Mouse (Mus musculus): Measurements from ENCODE around the gene Tarbp1.
A peak's percentile ranks its signal among the peaks of the same experiment; 100 is the strongest.
"Not testable (repeated sequence)": the region's sequence is repeated elsewhere in the genome, so short reads cannot be mapped to it uniquely, and the experiment has no call there.

The Tarbp1 gene

DNA sequence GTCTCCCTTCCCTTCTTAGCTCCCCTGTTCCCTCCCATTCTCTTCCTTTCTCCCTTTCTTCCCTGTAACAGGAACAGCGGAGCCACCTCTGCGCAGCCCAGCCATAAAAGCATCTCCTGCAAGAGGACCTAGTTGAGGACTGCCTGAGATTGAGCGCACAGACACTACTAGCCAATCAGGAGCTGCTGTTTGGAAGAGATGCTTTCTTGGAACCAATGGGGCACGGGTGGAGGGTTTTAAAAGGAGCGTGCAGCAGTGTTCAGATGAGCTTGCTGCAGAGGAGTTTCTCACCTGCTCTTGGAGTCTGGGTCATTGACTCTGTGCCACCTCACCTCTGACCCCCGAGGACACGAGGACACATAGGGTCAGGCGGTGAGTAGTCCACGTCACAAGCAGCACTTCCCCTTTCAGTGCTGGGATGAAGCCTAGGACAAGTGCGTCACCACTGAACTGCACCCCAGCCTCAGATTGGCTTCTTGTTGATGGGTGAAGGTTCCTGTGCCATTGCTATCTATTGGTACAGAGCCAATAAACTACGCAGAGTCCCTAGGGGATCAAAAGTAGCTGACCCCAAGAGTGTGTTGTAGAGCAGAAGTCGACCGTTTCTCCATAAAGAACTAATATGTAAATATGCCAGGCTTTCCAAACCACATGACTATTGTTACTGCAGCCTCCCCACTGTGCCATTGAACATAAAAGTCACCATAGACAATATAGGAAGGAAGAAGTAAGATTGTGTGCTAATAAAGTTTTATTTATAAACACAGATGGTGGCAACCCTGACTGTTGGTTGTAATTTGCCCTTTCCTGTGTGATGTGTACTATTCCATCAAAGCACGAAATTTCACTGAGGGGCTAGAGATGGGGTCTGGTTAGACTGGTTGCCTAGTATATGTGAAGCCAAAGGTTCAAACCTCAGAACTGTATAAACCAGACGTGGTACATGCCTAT lies 19.6 kb upstream of the Tarbp1 start:
- DNase-seq (ENCODE audit: low spot score in 2 of 2) = no peak

DNA sequence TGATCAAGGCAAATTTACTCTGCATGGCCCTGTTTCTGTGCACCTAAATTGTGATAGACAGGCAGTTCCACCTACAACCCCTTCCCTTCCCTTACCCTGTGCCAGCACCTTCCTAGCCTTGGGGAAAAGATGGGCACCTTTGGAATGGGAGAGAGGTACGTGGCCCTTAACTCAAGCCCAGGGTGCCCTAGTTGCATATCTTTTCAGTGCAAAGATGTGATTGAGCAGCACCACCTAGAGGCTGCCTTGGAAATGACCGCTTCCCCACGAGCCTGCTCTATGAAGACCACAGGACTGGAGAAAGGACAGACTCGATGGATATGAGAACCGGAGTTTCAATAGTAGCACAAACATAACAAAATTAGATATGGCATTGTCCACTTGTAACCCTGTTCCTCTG lies 8.1 kb upstream of the Tarbp1 start:
- peak; percentile 83 to 89 for DNase-seq (ENCODE audit: low spot score in 2 of 2)

DNA sequence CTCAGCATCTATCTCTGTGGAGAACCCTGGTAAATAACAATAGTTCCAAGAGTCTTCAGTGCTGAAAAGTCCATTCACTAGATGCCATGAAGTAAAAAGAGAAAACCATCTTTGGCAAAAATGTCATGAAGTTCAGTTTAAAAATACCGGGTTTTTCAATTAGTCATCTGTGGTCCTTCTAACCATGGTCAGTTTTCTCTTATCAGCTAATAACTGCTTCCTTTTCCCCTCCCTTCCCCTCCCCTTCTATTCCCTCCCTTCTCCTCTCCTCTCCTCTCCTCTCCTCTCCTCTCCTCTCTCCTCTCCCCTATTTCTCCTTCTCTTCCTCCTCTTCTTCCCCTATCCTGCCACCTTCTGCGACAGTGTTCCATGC lies 7.5 kb upstream of the Tarbp1 start:
- DNase-seq (ENCODE audit: low spot score in 2 of 2) = no peak

DNA sequence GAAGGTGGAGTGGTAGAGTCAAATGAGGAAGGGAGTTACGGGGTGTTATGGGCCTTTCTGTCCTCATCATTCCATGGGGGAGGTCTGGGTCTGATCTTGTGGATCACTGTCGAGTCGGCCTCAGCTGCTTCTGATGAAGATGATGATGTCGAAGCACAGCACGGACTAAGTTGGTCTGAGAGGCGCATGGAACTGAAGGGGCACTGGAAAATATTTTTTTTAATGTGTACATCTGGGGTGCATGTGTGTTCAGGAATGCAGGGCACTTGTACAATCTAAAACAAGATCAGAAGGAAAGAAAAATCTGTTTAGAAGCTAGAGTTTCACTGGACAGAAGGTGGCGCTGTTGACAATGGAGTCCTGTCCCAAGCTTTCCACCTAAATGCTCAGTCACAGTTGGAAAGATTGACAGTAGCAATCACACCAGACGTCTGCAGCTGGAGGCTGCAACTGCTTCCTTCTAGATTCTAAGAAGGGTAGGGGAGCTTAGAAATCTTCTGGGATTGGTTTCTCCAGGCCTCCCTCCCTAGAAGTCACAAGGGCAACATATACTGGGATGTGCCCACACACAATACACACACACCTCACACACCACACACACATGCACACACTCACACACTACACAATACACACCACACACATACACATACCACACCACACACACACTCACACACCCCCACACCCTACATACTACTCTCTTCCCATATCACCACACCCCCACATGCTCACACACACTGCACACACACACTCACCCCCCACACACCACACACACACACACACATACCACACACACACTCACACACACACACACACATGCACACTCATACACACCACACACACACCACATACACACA lies 6.9 kb upstream of the Tarbp1 start:
- DNase-seq (ENCODE audit: low spot score in 2 of 2) = peak; percentile 62 to 70

DNA sequence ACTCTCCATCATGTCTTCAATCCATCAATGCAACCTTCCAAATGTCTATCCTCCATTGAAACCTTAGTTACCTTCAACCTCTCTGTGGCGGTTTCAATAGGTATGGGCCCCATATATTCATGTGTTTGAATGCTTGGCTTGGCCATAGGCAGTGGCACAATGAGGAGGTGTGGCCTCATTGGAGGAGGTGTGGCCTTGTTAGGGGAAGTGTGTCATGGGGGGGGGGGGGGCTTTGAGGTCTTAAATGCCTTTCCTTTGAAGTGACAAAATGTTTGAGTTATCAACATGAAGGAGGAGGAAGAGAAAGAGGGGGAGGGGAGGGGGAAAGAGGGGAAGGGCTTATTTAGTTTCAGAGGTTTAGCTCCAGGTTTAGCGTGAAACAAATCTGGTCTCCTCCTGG lies 5.5 kb upstream of the Tarbp1 start:
- DNase-seq (ENCODE audit: low spot score in 2 of 2) = no peak

DNA sequence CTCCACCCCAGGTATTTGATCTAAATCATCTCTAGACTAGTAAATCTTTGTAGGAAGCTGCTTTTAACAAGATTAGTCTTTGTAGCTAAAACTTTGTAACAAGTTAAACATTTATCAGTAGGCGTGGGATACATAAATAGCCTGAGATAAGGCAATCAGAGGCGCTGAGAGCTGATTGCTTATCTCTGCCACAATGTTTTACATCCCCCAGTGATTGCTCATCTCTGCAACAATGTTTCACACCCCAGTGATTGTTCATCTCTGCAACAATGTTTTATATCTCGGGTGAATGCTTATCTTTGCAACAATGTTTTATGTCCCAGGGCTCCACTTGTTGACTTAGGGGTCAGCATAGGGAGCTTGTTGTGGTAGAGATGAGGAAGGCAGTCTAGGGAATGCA lies 3.8 kb upstream of the Tarbp1 start:
- DNase-seq (ENCODE audit: low spot score in 2 of 2) = no peak

DNA sequence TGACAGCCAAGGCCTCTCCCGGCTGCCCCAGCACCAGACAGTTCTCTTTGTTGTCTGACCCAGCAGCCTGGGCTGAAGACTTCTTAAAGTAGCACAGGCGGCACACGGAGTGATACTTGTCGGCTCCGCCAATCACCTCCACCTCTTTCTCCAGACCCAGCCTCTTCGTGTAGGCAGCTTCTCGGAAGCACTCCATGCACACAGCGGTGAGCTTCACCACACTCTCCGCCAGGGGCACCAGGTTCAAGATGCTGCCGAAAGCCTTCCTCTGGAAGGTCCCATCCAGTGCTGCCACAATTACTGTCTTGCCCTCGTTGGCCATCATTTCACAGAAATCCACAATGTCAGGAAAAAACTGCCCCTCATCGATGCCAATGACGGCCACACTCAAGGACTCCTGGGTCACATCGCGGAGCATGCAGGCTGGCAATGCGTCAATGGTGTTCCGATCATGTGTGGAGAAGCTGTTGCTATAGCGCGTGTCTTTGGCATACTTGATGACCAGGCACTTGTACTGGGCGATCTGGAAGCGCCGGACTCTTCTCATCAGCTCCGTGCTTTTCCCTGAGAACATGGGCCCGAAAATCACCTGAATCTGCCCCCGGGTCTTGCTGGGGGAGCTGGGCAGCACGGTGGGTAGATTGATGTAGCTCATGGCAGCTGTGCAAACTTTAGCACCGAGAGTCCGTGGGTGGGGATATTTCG lies 1.4 kb upstream of the Tarbp1 start:
- not testable (repeated sequence) for DNase-seq (ENCODE audit: low spot score in 2 of 2)

DNA sequence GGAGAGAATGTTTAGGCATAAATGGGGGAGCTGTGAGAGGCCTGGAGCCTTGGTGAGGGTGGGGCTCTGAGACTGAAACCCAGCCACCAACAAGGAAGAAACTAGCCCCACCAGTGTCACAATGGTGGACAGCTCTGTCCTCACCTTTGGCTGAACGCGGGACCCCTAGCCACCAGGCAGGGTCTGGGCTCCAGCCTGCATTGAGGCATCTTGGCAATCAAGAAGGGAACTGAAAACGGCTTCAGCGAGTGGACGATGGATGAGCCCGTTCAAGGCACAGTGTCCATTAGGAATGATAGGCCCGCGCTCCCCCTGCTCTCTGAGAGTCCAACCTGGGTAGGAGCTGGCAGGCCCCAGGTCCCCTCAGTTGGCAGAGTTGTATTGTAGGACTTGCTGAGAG lies 873 bp upstream of the Tarbp1 start:
- not testable (repeated sequence) for DNase-seq (ENCODE audit: low spot score in 2 of 2)

DNA sequence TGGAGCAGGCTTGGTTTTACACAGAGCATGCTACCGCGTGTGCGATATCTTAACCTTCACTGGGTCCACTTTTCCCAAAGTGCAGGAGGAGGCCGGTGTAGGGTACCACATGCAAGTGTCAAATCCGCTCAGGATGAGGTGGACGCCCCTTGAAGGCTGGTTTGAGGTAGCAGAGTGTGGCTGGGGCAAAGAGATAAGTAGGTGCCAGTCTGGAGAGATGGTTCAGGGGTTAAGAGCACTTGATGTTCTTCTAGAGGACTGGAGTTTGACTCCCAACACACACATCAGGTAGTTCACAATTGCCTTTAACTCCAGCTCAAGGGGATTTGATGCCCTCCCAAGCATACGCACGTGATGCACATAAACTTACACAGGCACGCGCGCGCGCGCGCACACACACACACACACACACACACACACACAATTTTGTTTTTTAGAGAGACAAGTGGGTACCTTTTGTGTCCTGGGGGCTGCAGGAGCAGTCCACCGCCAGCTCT lies 1.0 kb downstream of the Tarbp1 start:
- no peak for DNase-seq (ENCODE audit: low spot score in 2 of 2)

DNA sequence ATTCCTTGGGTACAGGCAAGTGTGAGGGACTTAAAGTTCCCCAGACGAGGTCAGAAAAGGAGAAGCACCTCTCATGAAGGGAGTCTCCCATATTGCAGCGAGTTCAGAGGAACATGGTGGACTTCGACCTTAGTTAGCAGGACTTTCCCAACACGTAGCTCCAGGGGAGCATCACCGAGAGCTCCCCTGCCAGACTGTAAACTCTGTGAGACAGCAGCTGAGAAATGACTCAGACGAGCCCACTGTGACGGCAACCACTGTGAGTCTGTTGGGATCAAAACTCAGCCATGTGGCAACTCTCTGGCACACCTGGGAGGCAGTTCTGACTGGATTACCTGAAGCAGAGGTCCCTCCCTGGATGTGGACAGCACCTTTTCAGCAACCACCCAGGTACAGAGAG lies 10.8 kb downstream of the Tarbp1 start:
- no peak for DNase-seq (ENCODE audit: low spot score in 2 of 2)

DNA sequence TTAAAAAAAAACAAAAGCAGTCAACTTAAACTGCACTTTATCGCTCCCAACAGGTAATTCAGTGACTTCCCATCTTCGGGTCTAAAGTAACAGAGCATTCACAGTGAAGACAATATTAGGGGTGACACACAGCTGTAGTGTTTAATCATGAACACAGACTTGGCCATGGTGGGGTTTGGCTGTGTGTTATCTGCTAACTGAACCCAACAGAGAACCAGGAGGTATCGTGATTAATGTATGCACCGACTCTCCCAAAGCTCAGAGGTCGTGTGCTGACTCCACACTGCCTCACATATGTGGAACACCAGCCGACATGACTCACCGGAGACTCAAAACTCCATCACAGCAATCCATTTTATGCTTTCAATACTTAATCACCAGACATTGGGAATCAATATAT lies 13.1 kb downstream of the Tarbp1 start:
- no peak for DNase-seq (ENCODE audit: low spot score in 2 of 2)

DNA sequence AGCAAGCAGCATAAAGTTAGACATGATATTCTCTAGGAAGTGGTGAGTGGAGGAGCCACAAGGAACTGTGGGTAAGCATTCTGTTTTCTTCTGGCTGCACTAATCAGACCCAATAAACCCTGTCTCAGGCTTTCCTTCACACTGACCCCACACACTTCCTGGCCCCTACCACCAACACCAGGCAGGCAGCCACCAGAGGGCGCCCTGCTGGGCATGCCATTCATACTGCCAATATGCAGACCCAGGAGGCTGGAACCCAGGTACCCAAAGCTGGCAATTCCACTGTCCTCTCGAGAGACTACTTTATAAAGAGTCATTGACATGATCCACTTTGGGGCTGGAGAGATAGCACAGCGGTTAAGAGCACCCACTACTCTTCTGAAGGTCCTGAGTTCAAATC lies 14.6 kb downstream of the Tarbp1 start:
- peak; percentile 33 to 37 for DNase-seq (ENCODE audit: low spot score in 2 of 2)

DNA sequence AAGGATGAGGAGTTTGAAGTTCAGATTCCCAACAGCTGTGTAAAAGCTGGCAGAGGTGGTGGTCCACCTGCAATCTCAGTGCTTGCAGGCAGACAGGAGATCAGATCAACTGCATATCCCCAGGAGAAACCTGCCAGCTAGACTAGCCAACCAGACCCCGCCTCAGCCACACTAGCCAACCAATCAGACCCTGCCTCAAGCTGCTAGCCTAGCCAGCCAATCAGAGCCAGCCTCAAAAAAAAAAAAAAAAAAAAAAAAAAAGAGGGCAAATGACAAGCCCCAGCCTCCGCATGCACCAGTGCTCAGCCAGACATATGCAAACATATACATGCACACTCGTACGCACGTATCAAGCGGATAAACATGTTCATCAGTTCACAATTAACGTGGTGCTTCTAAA lies 19.5 kb downstream of the Tarbp1 start:
- no peak for DNase-seq (ENCODE audit: low spot score in 2 of 2)

DNA sequence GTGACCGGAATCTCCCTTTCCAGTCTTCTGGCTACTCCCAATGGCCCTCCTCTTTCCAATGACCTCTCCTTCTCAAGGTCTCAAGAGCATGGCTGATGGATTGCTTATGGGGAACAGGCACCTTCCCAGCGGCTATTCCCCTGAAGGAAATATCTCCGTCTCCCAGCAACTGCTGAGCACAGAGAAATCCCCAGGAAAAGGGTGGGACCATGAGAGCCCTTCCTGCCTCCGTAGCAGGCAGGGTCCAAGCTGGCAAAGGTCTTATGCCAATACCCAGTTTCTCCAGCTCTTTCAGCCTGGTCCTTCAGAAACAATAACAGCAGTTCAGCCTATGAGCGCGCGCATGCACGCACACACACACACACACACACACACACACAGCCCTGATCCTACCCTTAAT lies 23.7 kb downstream of the Tarbp1 start:
- DNase-seq (ENCODE audit: low spot score in 2 of 2) = no peak

DNA sequence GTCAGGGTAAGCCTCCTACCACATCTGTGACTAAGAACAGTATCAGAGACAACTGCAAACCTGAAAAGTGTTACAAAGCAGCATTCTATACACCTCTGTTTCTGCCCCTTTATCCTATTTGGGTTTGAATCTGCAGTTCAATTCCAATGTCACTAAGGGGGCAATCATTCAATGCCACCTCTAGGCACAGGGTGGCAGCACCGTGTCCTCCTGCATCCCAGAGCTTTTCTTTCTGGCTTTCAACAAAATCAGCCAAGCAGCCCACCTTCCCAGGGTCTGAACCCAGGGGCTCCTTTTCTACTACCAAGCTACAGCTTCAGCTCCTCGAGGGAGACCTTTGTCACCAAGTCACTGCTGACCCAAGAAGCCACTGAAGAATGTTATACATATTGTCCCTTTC lies 35.9 kb downstream of the Tarbp1 start:
- no peak for DNase-seq (ENCODE audit: low spot score in 2 of 2)

DNA sequence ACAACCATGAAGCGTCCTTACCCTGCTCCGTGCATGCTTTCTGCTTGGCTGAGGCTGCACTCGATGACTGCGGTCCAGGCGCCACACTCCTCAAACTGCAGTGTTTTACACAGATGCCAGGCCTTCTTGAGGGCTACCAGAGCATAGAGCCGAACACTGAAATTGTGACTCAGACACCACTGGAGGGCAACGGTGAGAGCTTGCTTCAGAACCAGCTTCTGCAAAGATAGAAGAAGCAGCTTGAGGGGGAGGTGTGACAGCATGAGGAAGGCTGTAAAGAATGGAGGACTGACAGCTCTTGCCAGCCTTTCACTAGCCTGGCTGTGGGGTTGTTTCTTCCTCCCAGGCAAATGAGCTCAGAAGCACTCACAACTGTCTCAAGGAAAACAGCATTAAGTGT lies 41.0 kb downstream of the Tarbp1 start:
- DNase-seq (ENCODE audit: low spot score in 2 of 2) = peak; percentile 63 to 79

DNA sequence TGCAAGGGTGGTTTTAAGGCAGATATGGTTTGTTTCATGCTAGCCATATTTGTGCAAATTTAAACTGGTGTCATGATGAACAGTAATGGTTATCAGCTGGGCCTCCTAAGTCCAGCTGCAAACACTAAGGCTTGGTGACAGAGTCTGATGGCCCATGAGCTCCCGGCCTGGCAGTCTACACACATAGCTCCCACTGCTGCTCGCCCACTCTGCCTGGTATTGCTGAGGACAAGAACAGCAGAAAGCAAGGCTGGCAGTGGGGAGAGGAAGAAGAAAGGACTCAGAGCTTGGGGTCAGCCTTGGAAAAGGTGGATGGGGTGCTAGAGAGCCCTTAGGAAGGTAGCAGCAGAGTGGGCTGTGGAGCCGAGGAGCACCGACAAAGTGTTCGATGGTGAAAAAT lies 45.2 kb downstream of the Tarbp1 start:
- DNase-seq (ENCODE audit: low spot score in 2 of 2) = peak in 1 of 2 experiments; percentile 45

DNA sequence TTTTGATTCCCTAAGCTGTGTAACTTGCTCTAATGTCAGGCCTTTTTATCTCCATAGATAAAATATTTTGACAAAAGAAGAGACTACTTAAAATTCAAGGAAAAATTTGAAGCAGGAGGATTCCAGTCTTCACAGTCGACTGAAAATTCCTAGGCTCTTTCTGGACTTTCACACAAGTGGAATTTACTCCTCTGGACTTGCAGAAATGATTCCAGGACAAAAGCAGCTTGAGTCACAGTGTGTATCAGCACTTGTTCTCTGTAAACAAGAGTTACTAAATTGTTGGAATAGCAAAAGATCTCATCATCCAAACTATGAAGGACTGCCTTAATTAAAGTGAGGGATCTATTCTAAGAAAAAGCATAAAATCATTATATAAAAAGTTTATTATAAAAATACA lies 49.9 kb downstream of the Tarbp1 start:
- DNase-seq (ENCODE audit: low spot score in 2 of 2) = no peak

DNA sequence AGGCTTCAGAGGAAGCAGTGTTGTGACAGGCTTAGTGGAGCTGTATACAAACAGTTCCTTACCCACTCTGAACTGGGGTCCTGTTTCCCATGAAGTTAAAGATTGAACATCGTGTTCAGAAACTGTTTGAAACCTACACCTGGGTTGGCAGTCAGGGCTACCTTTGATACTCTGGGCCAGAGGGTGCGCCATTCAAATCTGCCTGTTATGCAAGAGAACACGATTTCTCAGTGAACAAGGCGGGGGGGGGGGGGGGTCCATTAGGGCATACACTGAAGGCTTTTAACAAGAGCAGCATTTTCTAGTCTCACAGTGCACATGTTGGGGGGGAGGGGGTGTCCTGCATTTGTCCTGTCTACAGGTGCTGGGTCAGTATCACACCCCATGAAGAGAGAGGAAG lies 50.7 kb downstream of the Tarbp1 start:
- no peak for DNase-seq (ENCODE audit: low spot score in 2 of 2)

DNA sequence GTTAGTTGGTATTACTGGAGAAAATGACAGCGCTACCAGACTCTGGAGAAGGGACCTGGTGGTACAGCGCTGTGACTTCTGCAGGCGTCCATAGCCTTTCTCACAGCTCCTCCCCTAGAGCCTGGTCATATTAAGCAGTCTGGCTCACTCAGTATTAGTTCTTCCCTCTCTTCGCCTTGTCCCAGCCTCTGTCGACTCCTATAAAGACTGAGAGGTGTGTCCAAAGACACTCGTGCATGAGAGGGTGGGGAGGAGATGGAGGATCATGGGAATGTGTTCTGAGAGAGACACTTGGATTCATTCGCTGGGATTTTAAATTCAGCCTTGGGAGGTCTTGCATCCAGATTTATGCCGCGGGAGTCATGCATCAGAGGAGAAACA lies 52.0 kb downstream of the Tarbp1 start:
- no peak for DNase-seq (ENCODE audit: low spot score in 2 of 2)

DNA sequence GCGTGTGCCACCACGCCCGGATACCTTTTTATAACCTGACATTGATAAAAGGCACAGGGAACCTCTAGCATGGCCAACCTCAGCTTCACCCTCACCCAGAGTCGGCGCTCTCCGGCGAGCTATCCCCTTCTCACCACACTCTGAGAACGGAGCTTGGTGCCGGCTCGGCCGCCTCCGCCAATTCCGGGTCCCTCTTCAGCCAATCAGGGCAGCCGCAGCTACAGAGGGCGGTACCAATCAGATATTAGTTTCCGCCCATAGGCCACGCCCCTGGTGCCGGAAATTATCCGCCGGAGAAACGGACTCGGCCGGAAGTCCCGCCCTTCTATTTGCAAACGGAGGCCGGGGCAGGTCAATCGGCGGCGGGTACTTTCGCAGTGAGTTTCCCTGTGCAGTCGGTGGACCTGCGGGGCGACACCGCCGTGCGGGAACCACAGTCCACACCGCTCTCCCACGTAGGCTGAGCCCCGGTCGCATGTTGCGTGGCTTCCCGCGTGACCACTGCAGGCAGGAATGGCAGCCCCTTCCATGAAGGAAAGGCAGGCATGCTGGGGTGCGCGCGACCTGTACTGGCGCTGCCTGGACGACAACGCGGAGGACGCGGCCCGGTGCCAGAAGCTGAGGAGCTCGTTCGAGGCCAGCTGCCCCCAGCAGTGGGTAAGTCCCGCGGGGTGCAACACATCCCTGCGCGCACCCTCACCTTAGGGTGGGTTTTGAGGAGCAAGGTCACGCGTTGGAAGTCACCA lies 52.5 kb downstream of the Tarbp1 start, which contains the start of gene Coa6:
Gene Coa6, plus strand, starts transcription at position 342 of the 746 bp plus-strand sequence.
- DNase-seq (ENCODE audit: low spot score in 2 of 2) = peak; percentile 98
